Mouse (Mus musculus) cerebellum, adult 9-10 months (tissue): ENCODE data around the gene Slc17a5.
"Not testable (repeated sequence)": the region's sequence is repeated elsewhere in the genome, so short reads cannot be mapped to it uniquely, and the experiment has no call there.

Experiments
- DNase-seq: peaks from one replicate; pipeline ENCODE4 v3.0.0; 2022

Slc17a5 gene

DNA sequence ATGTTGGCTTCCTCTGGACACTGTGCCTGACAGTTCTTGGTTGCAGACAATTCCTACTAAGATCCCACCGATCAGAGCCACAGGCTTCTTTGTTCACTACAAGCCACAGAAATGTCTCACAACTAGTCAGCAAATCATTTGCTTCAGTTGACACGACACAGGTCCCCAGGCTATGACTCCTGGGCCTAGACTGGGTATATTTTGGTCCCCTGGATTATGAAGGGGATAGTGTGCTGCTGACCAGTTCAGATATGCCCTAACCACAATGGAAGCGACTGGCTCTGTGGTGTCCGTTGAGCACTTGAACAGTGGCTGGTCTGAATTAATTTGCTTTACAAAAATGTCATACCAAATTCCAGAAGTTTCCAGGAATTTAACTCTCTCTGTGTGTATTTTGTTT lies 73.2 kb downstream of the Slc17a5 start:
- DNase-seq: no peak

DNA sequence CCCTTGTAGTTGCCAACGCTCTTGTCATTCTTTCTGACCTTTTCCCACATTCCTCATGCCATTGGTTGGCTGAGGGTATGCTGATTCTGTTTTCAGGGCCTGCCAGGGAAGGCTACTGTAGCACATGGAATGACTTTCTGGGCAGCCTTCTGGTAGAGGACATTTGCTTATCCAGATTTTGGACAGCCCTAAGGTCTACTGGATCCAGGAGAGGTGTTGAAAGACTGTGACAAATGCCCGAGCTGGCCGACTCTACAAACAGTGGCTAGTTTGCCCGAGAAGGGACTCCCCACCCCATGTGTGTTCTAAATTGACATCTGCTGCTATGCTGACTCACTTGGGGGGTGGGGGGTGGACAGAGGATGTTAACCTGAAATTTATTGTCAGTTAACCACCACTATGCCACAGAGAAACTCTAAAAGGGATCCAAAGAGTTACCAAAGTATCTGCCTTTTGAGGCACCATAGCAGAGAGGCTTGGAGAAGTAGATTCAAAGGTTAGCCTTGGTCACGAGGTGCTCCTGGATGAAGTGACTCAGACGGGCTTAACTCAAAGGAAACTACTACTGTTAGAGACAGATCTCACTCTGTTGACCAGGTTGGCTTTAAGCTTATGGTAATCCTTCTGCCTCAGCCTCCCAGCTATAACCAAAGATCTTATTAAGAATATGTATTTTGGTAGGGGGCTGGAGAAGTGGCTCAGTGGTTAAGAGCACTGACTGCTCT lies 73.9 kb downstream of the Slc17a5 start:
- DNase-seq: no peak

DNA sequence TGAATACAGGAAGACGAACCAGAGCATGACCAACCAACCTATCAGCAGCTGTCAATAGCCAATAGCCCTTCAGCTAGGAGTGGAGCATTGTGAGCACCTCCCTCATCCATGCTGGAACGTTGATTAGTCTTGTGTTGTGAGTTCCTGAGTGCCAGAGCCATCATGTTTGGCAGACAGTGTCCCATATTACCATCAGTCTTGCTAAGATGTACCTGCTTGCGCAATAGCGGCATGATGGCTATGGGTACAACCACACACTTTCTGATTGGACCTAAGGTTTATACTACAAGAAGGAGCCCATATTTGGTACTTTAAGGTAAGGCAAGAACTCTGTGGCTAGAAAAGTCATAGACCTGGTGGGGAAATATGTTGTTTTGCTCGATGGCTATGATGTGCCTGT lies 76.1 kb downstream of the Slc17a5 start:
- DNase-seq: no peak

DNA sequence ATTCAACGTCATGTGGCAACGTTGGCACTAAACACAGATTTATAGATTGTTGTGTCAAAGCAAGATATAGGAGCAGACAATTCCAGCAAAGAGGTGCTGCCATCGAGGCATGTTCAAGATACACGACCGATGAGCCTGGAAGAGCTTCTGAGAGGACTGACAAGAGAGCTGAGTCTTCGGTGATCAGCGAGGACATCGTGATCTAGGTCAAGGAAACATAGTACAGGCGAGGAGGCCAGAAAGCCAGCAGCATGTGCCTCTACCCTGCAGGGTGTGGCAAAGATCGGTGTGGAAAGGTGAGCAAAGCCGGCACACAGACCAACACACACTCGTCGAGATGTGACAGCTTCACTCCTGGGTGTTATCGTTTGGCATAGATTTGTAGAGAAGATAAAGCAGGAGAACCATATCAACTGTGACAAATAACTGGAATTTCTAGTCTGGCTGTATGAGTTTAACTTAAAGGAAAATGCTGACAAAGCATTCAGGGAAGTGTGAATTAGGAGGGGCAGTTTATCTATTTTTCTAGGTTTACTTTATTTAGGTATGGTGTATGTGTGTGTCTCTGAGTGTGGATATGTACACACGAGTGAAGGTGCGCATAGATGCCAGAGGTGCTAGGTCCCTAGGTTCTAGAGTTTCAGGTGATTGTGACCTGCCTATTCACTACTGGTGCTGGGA lies 79.6 kb downstream of the Slc17a5 start:
- no peak for DNase-seq

DNA sequence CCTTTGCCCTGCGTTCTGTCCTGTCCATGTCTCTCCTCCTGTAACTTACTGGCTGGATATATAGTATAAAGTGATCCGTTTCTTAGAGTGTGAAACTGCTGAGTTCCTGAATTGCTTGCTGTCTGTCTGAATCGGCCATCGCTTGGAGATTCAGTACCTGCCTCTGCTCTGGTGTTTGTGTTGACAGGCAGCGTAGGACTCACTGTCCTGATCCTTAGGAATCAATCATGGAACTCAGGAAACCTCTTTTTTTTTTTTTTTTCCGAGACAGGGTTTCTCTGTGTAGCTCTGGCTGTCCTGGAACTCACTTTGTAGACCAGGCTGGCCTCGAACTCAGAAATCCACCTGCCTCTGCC lies 81.1 kb downstream of the Slc17a5 start:
- DNase-seq: no peak

DNA sequence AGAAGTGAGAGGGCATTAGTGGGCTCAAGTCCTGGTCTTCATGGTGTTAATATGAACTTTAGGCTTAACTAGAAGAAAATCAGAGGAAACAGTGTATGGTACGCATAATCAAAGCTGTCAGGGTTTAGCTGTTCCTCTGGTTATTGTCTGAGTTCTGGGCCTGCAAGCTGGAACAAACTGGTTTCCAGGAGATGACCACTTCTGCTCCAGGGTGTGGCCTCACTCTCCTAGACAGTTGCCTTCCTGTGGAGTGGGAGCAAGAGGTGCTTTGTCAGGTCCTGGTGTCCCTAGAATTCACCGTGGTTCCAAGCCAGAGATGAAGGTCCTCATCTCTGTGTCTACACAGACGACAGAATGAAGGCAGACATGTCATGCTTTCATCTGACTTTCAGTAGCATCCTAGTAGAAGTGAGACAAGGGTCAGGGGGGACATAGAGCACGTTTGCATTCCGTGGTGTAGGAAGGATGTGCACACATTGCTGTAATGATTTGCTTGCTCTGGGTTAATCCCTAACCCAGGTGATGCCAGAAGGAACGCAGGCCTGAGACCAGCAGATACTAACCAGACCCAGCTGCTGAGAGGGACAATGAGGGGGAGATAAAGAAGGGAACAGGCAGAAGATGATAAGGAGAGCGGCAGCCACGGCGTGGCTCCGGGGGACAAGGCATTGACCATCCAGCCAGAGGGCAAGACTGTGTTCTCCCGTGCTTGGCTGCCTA lies 81.7 kb downstream of the Slc17a5 start:
- DNase-seq: no peak

DNA sequence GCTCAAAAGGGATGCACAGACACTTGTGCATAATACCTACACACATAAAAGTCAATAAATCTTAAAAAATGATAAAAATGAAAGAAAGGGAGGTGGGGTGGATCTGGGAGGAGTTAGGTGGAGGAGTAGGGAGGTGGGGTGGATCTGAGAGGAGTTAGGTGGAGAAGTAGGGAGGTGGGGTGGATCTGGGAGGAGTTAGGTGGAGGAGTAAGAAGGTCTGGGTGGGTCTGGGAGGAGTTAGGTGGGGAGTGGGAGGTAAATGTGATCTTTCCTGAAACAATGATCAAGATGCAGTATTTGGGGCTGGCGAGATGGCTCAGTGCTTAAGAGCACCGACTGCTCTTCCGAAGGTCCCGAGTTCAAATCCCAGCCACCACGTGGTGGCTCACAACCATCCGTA lies 82.6 kb downstream of the Slc17a5 start:
- no peak for DNase-seq

DNA sequence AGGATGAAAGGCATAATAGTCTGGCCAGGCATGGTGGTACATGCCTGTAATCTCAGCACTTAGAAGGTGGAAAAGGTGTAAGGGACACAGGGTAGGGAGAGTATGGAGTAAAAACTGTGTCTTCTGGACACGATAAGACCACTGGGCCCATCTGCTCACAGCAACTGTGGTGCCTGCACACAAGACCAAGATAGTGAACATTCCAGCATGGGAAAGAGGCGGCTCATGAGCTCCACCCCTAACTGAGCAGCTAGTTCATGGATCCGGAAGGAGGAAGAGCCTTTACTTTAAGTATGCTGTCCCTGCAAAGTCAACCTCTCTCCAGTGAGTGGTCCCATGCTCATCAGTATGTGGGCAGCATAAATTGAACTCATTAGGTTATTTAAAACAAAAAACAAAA lies 83.2 kb downstream of the Slc17a5 start:
- DNase-seq: no peak

DNA sequence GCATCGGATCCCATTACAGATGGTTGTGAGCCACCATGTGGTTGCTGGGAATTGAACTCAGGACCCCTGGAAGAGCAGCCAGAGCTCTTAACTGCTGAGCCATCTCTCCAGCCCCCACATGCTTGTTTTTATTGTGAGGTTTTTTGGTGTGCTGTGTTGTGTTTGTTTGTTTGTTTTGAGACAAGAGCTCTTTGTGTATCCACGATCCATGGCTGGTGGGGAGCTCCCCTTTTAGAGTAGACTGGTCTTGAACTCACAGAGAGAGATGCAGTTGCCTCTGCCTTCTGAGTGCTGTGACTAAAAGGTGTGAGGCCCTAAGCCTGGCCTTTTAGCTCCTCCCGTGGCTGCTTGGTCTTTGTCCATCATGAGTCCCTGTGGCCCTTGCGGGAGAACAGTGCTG lies 83.7 kb downstream of the Slc17a5 start:
- no peak for DNase-seq

DNA sequence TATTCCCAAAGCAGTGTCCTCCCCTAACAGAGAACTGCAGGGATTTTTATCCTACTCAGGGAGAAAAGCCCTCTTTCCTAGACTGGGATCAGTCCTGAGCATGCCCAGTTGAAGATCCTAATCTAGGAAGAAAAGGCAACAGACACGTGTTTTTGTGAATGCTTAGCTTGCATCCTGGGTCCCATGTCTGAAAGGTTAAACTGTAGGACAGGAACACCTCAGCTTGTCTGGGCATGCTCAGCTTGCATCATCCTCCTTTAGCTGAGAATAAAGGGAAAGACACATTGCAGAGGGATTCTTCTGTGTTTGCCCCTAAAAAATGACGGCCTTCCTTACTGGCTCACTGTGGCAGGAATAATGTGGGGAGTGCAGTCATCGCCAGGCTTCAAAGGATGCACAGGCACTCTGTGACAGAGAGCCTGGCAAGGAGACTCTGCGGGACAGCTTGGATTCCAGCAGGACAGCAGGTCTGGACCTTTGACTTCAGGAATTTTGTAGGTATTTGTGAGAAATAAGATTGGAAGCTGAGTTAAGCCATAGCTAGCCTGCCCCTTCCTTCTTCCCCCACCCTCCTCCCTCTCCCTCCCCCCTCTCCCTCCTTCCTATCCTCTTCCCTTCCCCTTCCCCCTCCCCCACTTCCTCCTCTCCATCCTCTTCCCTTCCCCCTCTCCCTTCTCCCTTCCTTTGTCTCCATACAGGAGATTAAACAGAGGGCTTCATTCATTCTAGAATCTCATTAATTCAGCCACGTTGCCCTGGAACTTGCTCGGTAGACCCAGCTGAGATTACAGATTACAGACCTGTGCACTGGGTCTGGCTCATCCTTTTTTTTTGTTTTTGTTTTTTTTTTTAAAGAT lies 84.4 kb downstream of the Slc17a5 start:
- peak; percentile 48 for DNase-seq

DNA sequence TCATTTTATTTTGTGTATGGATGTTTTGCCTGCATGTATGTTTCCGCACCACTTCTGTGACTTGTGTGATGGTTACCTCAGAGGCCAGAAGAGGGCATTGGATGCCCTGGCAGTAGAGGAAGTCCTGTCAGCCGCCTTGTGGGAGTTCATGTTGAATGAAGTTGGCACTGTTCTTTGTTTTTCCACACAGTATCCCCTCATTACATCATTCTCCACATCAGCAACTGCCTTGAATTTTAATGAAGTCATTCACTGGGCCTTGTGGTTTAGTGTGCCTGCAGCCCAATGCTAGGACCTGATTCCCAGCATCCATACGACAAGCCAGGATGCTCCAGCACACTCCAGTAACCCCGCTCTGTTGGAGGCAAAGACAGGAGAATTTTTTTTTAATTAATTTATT lies 86.6 kb downstream of the Slc17a5 start:
- DNase-seq: no peak

DNA sequence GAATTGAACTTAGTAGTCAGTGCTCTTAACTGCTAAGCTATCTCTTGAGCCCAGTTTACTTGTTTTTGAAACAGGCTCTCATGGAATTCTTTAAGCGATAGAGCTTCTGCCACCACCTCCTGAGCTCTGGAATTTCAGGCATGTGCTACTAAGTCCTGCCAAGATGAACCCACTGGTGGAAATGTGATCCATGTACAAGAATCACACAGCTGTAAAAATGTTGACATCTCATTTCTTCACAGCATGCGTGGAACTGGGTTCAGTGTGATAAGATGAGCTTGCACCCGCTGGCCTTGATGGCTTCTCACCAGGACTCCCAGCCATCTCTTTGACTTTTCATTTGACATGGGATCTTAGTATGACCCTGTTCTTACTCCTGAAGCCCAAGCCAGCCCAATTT lies 87.5 kb downstream of the Slc17a5 start:
- no peak for DNase-seq

DNA sequence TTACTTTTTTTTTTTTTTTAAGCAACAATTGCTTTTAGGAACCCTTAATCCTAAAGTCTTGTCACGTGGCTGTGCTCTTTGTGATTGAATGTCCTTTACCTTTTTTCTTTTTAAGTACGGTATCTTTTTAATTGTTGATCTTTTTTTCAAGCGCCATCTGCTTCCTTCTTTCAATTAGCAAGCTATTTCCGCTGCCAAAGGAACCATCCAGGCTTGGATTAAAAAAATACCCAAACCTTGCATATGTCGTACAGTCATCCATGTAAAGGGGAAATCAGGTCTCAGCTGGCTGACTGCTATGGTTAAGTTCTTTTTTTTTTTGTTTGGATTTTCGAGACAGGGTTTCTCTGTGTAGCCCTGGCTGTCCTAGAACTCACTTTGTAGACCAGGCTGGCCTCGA lies 94.7 kb downstream of the Slc17a5 start:
- DNase-seq: no peak

DNA sequence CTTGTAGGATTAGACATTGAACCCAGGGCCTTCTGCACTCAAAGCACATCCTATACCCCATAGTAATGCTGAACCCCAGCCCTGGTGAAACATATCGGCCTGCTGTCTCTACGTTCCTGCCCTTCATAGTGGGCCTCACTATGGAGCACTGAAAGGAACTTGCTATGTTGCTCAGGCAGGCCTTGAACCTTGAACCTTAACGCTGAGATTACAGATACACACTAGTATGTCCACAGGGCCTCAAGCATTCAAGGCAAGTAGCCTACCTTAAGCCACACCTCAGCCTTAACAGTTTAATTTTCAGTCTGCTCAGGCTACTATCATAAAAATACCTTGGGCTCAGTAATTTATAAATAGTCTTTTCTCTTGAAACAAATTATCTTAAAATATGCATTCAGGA lies 95.6 kb downstream of the Slc17a5 start:
- no peak for DNase-seq

DNA sequence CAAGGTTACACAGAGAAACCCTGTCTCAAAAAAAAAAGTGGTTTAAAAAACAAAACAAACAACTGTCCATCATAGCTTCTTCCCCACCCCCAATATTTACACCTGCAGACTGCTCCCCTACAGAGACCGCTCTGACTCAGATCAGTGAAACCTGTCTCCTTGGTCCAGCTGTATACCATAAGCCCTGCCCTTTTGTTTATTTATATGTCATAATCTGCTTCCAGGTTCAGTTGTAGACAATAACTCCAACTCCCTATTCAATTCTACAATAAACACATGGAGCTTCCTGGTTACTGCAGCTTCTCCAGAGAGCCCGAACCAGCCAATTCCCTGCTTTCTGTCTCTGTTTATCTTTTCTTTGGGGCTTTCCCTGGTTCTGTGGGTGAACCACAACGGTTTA lies 96.7 kb downstream of the Slc17a5 start:
- no peak for DNase-seq

DNA sequence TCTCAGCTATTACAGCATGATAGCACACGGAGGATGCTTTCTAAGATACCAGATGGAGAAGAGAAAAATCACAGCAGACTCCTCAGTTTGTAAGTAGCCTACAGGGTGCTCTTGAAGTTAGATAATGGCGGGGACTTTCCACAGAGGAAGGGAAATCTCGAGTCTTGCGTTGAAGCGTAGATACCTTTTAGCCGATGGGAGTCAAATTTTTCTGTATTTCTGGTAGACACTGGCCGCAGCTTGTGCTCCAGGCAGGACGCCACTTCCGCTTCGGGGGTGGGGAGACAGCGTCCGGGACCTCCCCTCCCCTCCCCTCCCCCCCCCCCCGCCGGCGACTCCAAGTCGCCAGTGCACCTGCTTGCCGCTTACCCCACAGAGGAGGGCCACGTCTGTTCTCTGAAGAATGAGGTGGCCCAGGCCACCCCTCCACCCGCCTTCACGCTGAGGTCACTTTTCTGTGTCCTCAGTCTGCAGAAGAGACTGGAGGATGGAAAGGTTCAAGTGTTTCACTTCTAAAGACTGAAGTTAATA lies 98.9 kb downstream of the Slc17a5 start, which contains the start of gene Eef1a1:
Gene Eef1a1, minus strand, starts transcription at position 262 of the 531 bp plus-strand sequence.
- peak; percentile 52 for DNase-seq

DNA sequence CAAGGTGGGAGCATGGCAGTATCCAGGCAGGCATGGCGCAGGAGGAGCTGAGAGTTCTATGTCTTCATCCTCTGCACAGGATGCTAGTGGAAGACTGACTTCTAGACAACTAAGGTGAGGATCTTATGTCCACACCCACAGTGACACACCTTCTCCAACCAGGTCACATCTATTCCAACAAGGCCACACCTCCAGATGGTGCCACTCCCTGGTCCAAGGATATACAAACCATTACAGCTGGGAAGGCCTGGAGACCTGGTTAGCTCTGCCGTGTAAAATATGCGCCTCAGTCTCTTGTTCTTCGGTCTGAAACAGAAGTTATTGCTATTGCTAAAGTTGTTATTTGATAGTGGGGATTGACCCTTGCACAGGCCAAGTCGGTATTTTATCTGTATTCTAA lies 99.8 kb downstream of the Slc17a5 start:
- not testable (repeated sequence) for DNase-seq
